Comparison of ENCODE assay signal across 16 mouse cellular contexts in genomic region chr11:88828528-88828927, GRCm38 (mm10). TPM values are rescaled to one million over a fixed set of nuclear protein-coding genes. Genes with fewer than 3 reads are reported as not detected.
DNase-seq lines count a peak whose midpoint lies in the region; ATAC-seq and TF ChIP-seq lines count a peak whose summit lies in the region.
"Had no signal": no experiment of that assay in that cellular context is flagged by ENCODE, and none has a peak within 500 bp of the region (broad histone marks: within the 10 kb centered on the region; RNA-seq: fewer than 3 reads in every experiment).

No protein-coding gene starts in this region.

- TF ChIP-seq POLR2A in embryonic fibroblast, embryonic 13.5 days (IDR thresholded peaks at IDR 0.05; ENCODE audit: low read depth, low read length) = no peak

- no peak overlapping the region for H3K4me3 ChIP-seq in gastrocnemius, adult 2 months
- no peak overlapping the region for H3K4me3 ChIP-seq in liver, postnatal 0 days (ENCODE audit: low read depth, low read length)
- no peak overlapping the region for H3K4me3 ChIP-seq in liver, embryonic 11.5 days (ENCODE audit: low read depth, low read length)
- no peak overlapping the region for H3K4me3 ChIP-seq in embryonic fibroblast, embryonic 13.5 days (ENCODE audit: insufficient read depth, low read length)
- H3K4me3 ChIP-seq: embryonic facial prominence, embryonic 13.5 days; hindbrain, embryonic 15.5 days; neural tube, embryonic 15.5 days had no signal

- intact Hi-C loops in gastrocnemius, adult 2 months (cut with DNase I) = loop anchor here (10.0 kb wide), 3 partner anchors 414 to 854 kb away; no protein-coding TSS in a partner anchor
- intact Hi-C loops in left cerebral cortex, postnatal 36 days (cut with DNase I) = loop anchor here (10.0 kb wide), 1 partner anchor 764 kb away; the partner anchor contains the start of gene Vezf1

- no peak for TF ChIP-seq EP300 in liver, postnatal 0 days (IDR thresholded peaks at IDR 0.05; ENCODE audit: low read depth)

- H3K9me3 ChIP-seq in liver, postnatal 0 days (ENCODE audit: low read length) = no peaks in the 10 kb centered on the region
- no peaks in the 10 kb centered on the region for H3K9me3 ChIP-seq in liver, embryonic 11.5 days (ENCODE audit: control insufficient read depth, low read length)
- H3K9me3 ChIP-seq: embryonic facial prominence, embryonic 13.5 days; hindbrain, embryonic 15.5 days; neural tube, embryonic 15.5 days had no signal

- no peak overlapping the region for H3K9ac ChIP-seq in liver, postnatal 0 days (replicated peaks)
- H3K9ac ChIP-seq in liver, embryonic 11.5 days (ENCODE audit: low read depth, low read length) = no peak overlapping the region
- H3K9ac ChIP-seq: embryonic facial prominence, embryonic 13.5 days; hindbrain, embryonic 15.5 days; neural tube, embryonic 15.5 days had no signal

- peak; percentile 59 for TF ChIP-seq CTCF in gastrocnemius, adult 2 months (IDR thresholded peaks at IDR 0.05)
- peak; percentile 52 for TF ChIP-seq CTCF in liver, postnatal 0 days (IDR thresholded peaks at IDR 0.05; ENCODE audit: low read depth)
- peak; percentile 16; the same call in 1 of the 2 replicates for TF ChIP-seq CTCF in embryonic fibroblast, embryonic 13.5 days (IDR thresholded peaks at IDR 0.05; ENCODE audit: borderline replicate concordance, insufficient read depth, low read length)

- peaks cover 19% of the 10 kb centered on the region for H3K36me3 ChIP-seq in liver, postnatal 0 days (replicated peaks; ENCODE audit: insufficient read depth, low read length)
- peaks cover 11% of the 10 kb centered on the region for H3K36me3 ChIP-seq in liver, embryonic 11.5 days (ENCODE audit: control insufficient read depth, insufficient read depth, low read length)

- no peak for DNase-seq in gastrocnemius, adult 2 months
- DNase-seq in gastrocnemius, adult 18-20 months (ENCODE audit: low spot score) = no peak
- no peak for DNase-seq in liver, postnatal 0 days
- no peak for DNase-seq in liver, embryonic 11.5 days (ENCODE audit: low spot score)
- DNase-seq in ES-CJ7 (ENCODE audit: low read depth, low spot score) = peak; percentile 52
- no peak for DNase-seq in adrenal gland, adult 18-20 months (ENCODE audit: low spot score in 2 of 2)
- no peak for DNase-seq in left cerebral cortex, postnatal 36 days (ENCODE audit: low spot score in 2 of 2)
- DNase-seq: cerebellum, postnatal 25 days; gastrocnemius, postnatal 36 days; kidney, postnatal 10 days; thymus, adult 2 months had no signal

- no peaks in the 10 kb centered on the region for H3K27me3 ChIP-seq in liver, postnatal 0 days (ENCODE audit: insufficient read depth, low read length)
- no peaks in the 10 kb centered on the region for H3K27me3 ChIP-seq in liver, embryonic 11.5 days (replicated peaks; ENCODE audit: control insufficient read depth, insufficient read depth, low read length)
- H3K27me3 ChIP-seq: embryonic facial prominence, embryonic 13.5 days; hindbrain, embryonic 15.5 days; neural tube, embryonic 15.5 days had no signal

- ATAC-seq in liver, postnatal 0 days = no peak
- no peak for ATAC-seq in liver, embryonic 11.5 days (replicated peaks; ENCODE audit: low FRiP score)
- ATAC-seq: forebrain, embryonic 14.5 days had no signal

- H3K27ac ChIP-seq in gastrocnemius, adult 2 months = no peak overlapping the region
- no peak overlapping the region for H3K27ac ChIP-seq in liver, postnatal 0 days (ENCODE audit: low read depth)
- no peak overlapping the region for H3K27ac ChIP-seq in liver, embryonic 11.5 days (ENCODE audit: low read depth, low read length)
- H3K27ac ChIP-seq in embryonic fibroblast, embryonic 13.5 days (ENCODE audit: insufficient read depth, low read length) = no peak overlapping the region
- H3K27ac ChIP-seq: embryonic facial prominence, embryonic 13.5 days; hindbrain, embryonic 15.5 days; neural tube, embryonic 15.5 days had no signal

- H3K4me2 ChIP-seq in liver, postnatal 0 days (ENCODE audit: low read depth, low read length) = no peak overlapping the region
- no peak overlapping the region for H3K4me2 ChIP-seq in liver, embryonic 11.5 days
- H3K4me2 ChIP-seq: embryonic facial prominence, embryonic 13.5 days; hindbrain, embryonic 15.5 days; neural tube, embryonic 15.5 days had no signal

- H3K4me1 ChIP-seq in liver, postnatal 0 days (ENCODE audit: insufficient read depth) = no peaks in the 10 kb centered on the region
- H3K4me1 ChIP-seq in liver, embryonic 11.5 days (replicated peaks; ENCODE audit: control insufficient read depth, insufficient read depth, low read length) = no peaks in the 10 kb centered on the region
- no peaks in the 10 kb centered on the region for H3K4me1 ChIP-seq in embryonic fibroblast, embryonic 13.5 days (ENCODE audit: control insufficient read depth, insufficient read depth, low read length)
- H3K4me1 ChIP-seq: embryonic facial prominence, embryonic 13.5 days; hindbrain, embryonic 15.5 days; neural tube, embryonic 15.5 days had no signal

RNA-seq across cellular contexts. Expression of gene Akap1, which starts 35.9 kb away (rescaled TPM):
- total RNA-seq in gastrocnemius, adult 2 months (2021) = 10 to 100 TPM; 62.5 to 93.2 TPM
- 10 to 100 TPM; 54.5 to 82.7 TPM for total RNA-seq in gastrocnemius, adult 18-20 months (2021)
- 14.2 and 14.5 TPM in 2 replicates for polyA plus RNA-seq in liver, postnatal 0 days (2015; fragmentation: Nextera tagmentation; extraction: Ambion mirVana)
- 17.3 and 18.9 TPM in 2 replicates for polyA plus RNA-seq in liver, embryonic 11.5 days (2014; fragmentation: Nextera tagmentation; extraction: Ambion mirVana)
- 24.2 and 25.5 TPM in 2 replicates for polyA plus RNA-seq in embryonic fibroblast, embryonic 13.5 days (2011; ENCODE audit: insufficient read length, low read depth, missing spikeins)
- 100 to 1,000 TPM; 107 to 121 TPM for total RNA-seq in adrenal gland, adult 18-20 months (2021)
- 10 to 100 TPM; 41.6 to 43.1 TPM for total RNA-seq in left cerebral cortex, postnatal 36 days (2021)
